Mouse (Mus musculus) embryonic facial prominence, embryonic 10.5 days (tissue): ENCODE measurements around the gene Cop1. TPM values are rescaled to one million over a fixed set of nuclear protein-coding genes. Genes with fewer than 3 reads are reported as not detected.
A peak's percentile ranks its signal among the peaks of the same experiment; 100 is the strongest.

Experiments used
- DNase-seq: peaks from one replicate; pipeline ENCODE4 v3.0.0-alpha.2; 2017; ENCODE audit warnings: low spot score
- H3K27ac ChIP-seq: fragments of 300-500 bp; sonication (generic); replicated peaks from 2 replicates; pipeline ENCODE4 v1.5.1; 2016; ENCODE audit warnings: mild to moderate bottlenecking
- H3K27me3 ChIP-seq: fragments of 300-500 bp; sonication (generic); replicated peaks from 2 replicates; pipeline ENCODE4 v1.6.1; 2016; ENCODE audit warnings: low read depth, mild to moderate bottlenecking; ENCODE audit not compliant: poor library complexity, severe bottlenecking
- H3K36me3 ChIP-seq: fragments of 300-500 bp; sonication (generic); replicated peaks from 2 replicates; pipeline ENCODE4 v1.6.1; 2016; ENCODE audit warnings: mild to moderate bottlenecking, moderate library complexity
- H3K4me1 ChIP-seq: fragments of 300-500 bp; sonication (generic); 2 replicates; pipeline ENCODE4 v1.6.1; 2016
- H3K4me3 ChIP-seq: fragments of 300-500 bp; sonication (generic); 2 replicates; pipeline ENCODE4 v1.5.1; 2016; ENCODE audit warnings: mild to moderate bottlenecking, moderate library complexity
- H3K9me3 ChIP-seq: fragments of 300-500 bp; sonication (generic); 2 replicates; pipeline ENCODE4 v1.6.1; 2016; ENCODE audit warnings: mild to moderate bottlenecking
- WGBS: fragments of 180-500 bp; shearing (Covaris S2); methylation state at CpG from one replicate; pipeline ENCODE4 v1.1.7; 2016; 5-methylcytosine and 5-hydroxymethylcytosine counted together
- microRNA-seq: library from miRNA; unstranded; fragments of <30 nt; microRNA quantifications from one replicate; pipeline ENCODE4, GENCODE M21; 2017
- polyA plus RNA-seq: library from polyadenylated mRNA; unstranded; fragments of >200 nt; fragmentation: Nextera tagmentation; extraction: Ambion mirVana; gene quantifications from 2 replicates; pipeline ENCODE4 v1.2.1, GENCODE M21; 2016

Gene Cop1
- polyA plus RNA-seq, 1 experiment from 2014 or later, result 45.7 TPM

DNA sequence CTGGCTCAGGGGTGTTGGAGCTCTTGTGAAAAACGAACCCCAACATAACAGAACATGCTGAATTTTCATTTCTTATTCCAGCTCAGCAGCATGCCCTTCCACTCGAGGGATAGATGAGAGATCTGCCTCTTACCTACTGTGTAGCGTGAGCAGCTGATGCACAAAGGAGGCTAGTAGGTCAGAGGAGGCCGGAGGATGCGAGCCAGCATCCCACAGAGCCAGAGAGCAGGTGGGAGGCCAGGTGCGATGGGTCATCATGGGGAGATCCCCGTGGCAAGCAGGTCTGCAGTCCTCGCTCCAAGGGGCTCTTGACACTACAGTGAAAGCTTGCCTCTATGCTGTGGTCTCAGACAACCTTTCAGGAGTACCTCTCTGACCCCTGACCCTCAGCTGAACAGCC lies 160.5 kb downstream of the Cop1 start:
- H3K27ac ChIP-seq, result 0 out of 2 replicates have a peak overlapping the region, but pooled peaks have one; percentile 31
- no peaks in the 10 kb centered on the region for H3K9me3 ChIP-seq
- no peak overlapping the region for H3K4me3 ChIP-seq
- peak; percentile 12 for DNase-seq
- H3K4me1 ChIP-seq, result peaks cover 16% of the 10 kb centered on the region
- 56% methylated on average over 8 of the region's 8 CpGs for WGBS
- no peaks in the 10 kb centered on the region for H3K27me3 ChIP-seq
- no peaks in the 10 kb centered on the region for H3K36me3 ChIP-seq

DNA sequence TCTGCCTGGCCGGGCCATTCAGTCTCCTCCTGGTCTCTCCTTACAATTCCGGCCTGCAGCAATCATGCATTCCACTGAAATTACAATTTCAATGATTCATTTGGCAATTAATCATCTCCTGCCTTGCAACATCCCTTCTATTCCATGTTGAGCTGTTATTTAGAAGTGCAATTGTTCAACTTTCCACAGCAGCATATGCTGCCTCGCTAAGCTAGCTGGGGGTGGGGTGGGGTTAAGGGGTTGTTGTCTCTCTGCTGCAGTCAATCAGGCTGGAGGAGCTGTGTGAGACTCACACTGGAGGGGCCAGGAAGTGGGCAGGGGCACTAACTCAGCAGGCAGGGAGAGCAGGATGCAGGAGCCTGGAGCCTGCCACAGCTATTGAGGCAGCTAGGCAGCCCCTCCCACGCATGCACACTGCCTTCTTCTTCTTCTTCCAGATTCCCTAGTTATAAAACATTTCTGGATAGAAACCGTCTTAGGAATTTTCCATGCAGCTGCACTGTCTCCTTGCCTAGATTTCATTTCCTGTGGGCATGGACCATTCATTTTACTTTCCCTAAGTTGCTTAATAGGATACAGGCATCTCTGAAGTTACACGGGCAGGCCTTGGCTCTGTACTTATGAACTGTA lies 161.1 kb downstream of the Cop1 start:
- H3K36me3 ChIP-seq, result no peaks in the 10 kb centered on the region
- H3K27ac ChIP-seq, result 0 out of 2 replicates have a peak overlapping the region, but pooled peaks have one; percentile 31
- DNase-seq, result peak; percentile 50
- no peaks in the 10 kb centered on the region for H3K27me3 ChIP-seq
- peaks cover 16% of the 10 kb centered on the region for H3K4me1 ChIP-seq
- H3K9me3 ChIP-seq, result no peaks in the 10 kb centered on the region
- no peak overlapping the region for H3K4me3 ChIP-seq
- 20% methylated on average over 6 of the region's 6 CpGs for WGBS

DNA sequence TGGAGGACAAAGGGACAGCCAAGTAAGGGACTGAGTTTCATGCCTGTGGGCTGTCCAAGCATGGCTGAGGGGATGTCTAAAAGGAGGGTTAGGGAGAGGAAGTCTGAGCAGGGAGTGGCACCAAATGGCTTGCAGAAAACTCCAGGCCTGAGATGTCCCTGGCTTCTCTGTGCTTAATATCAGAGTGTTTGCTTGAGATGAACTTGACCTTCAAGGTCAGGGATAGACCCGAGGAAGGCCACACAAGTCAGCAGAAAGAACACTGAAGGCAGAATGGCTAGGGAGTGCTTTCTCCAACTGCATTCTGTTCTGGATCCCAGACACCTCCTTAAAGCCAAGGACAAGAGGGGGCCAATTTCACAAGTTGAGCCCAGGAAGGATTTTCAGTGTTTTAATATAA lies 161.8 kb downstream of the Cop1 start:
- DNase-seq, result no peak
- no peak overlapping the region for H3K4me3 ChIP-seq
- peaks cover 16% of the 10 kb centered on the region for H3K4me1 ChIP-seq
- no peak overlapping the region for H3K27ac ChIP-seq
- H3K9me3 ChIP-seq, result no peaks in the 10 kb centered on the region
- H3K36me3 ChIP-seq, result no peaks in the 10 kb centered on the region
- H3K27me3 ChIP-seq, result no peaks in the 10 kb centered on the region
- WGBS, result 62% methylated on average over 1 of the region's 1 CpGs

DNA sequence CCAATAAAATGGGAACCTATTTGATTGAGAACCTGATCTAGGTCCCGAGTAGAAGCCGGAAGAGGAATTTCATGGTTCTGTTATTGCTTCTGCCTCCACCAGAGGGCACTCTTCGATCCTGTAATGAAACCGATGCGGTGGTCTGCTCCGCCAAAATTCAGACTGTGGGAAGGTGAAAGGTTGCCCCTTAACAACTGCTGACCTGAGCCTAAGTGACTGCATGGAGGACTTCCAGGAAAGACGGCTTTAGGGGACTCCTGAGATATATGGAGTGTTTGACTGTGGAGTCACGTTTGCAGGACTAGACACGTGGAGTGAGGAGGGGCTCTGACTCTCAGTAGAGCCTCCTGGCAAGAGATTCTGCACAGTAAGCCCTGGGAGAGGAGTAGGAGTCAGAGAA lies 164.4 kb downstream of the Cop1 start:
- 9% methylated on average over 9 of the region's 9 CpGs for WGBS
- Histone ChIP-seq H3K36me3 (no peaks in the 10 kb centered on the region), H3K4me3 (0 out of 2 replicates have a peak overlapping the region, but pooled peaks have one; percentile 18), H3K27me3 (no peaks in the 10 kb centered on the region), H3K9me3 (no peaks in the 10 kb centered on the region), H3K4me1 (peaks cover 16% of the 10 kb centered on the region), H3K27ac (no peak overlapping the region)
- DNase-seq, result peak; percentile 66

Small RNA genes lying within 50 kb of the gene (microRNA-seq; reads per million reads assigned to microRNA genes)
- 12.8 reads per million, percentile 24 among the genes with 10 or more reads in this experiment for gene Mir1843b
